Mouse (Mus musculus) limb, embryonic 15.5 days (tissue): Measurements from ENCODE around the gene Slc5a9. TPM values are rescaled to one million over a fixed set of nuclear protein-coding genes. Genes with fewer than 3 reads are reported as not detected.

Experiments used
- ATAC-seq: fragments of 200-750 bp; cut with Nextera tagmentation; 2 replicates; pipeline ENCODE4 v1.8.0; 2017; ENCODE audit warnings: low read depth, moderate TSS enrichment; ENCODE audit not compliant: insufficient number of reproducible peaks, low FRiP score, low TSS enrichment
- H3K27ac ChIP-seq: fragments of 300-500 bp; sonication (generic); 2 replicates; pipeline ENCODE4 v1.5.1; 2015; ENCODE audit warnings: moderate library complexity, mild to moderate bottlenecking, inconsistent platforms
- H3K27me3 ChIP-seq: fragments of 300-500 bp; sonication (generic); 2 replicates; pipeline ENCODE4 v1.6.1; 2015; ENCODE audit warnings: inconsistent platforms
- H3K36me3 ChIP-seq: fragments of 300-500 bp; sonication (generic); 2 replicates; pipeline ENCODE4 v1.6.1; 2015; ENCODE audit warnings: inconsistent platforms
- H3K4me1 ChIP-seq: fragments of 300-500 bp; sonication (generic); 2 replicates; pipeline ENCODE4 v1.6.1; 2015; ENCODE audit warnings: inconsistent platforms
- H3K4me2 ChIP-seq: fragments of 300-500 bp; sonication (generic); 2 replicates; pipeline ENCODE4 v1.6.1; 2015; ENCODE audit warnings: mild to moderate bottlenecking, inconsistent platforms
- H3K4me3 ChIP-seq: fragments of 300-500 bp; sonication (generic); 2 replicates; pipeline ENCODE4 v1.5.1; 2015; ENCODE audit warnings: mild to moderate bottlenecking, inconsistent platforms
- H3K9ac ChIP-seq: fragments of 300-500 bp; sonication (generic); 2 replicates; pipeline ENCODE4 v1.6.1; 2015; ENCODE audit warnings: inconsistent platforms
- H3K9me3 ChIP-seq: fragments of 300-500 bp; sonication (generic); 2 replicates; pipeline ENCODE4 v1.6.1; 2016; ENCODE audit warnings: inconsistent platforms
- WGBS: fragments of 180-500 bp; shearing (Covaris S2); methylation state at CpG from one replicate; pipeline ENCODE4 v1.1.7; 2015; 5-methylcytosine and 5-hydroxymethylcytosine counted together
- polyA plus RNA-seq: library from polyadenylated mRNA; unstranded; fragments of >200 nt; fragmentation: Nextera tagmentation; extraction: Ambion mirVana; gene quantifications from 2 replicates; pipeline ENCODE4 v1.2.1, GENCODE M21; 2015

The Slc5a9 gene
- polyA plus RNA-seq, 1 experiment from 2014 or later = 3.2 TPM

- Histone ChIP-seq H3K27me3 (no peaks in the 10 kb centered on the region), H3K9me3 (no peaks in the 10 kb centered on the region), H3K9ac (no peak overlapping the region), H3K27ac (no peak overlapping the region), H3K4me1 (no peaks in the 10 kb centered on the region), H3K4me3 (no peak overlapping the region), H3K4me2 (no peak overlapping the region), H3K36me3 (no peaks in the 10 kb centered on the region)
- ATAC-seq = no peak
- 72% methylated on average over 2 of the region's 2 CpGs for WGBS
Measured at GRCm38 (mm10) chr4:111867743-111868401, 34.8 kb downstream of the Slc5a9 start.

GRCm38 (mm10) chr4:111866701-111867100 is 36.0 kb downstream of the Slc5a9 start:
- Histone ChIP-seq H3K9me3 (no peaks in the 10 kb centered on the region), H3K4me3 (no peak overlapping the region), H3K27me3 (no peaks in the 10 kb centered on the region), H3K4me2 (no peak overlapping the region), H3K4me1 (no peaks in the 10 kb centered on the region), H3K27ac (no peak overlapping the region), H3K36me3 (no peaks in the 10 kb centered on the region), H3K9ac (no peak overlapping the region)
- WGBS = 59% methylated on average over 5 of the region's 5 CpGs
- ATAC-seq = no peak

- Histone ChIP-seq H3K4me2 (no peak overlapping the region), H3K36me3 (no peaks in the 10 kb centered on the region), H3K9ac (no peak overlapping the region), H3K4me1 (no peaks in the 10 kb centered on the region), H3K27me3 (no peaks in the 10 kb centered on the region), H3K9me3 (no peaks in the 10 kb centered on the region), H3K27ac (no peak overlapping the region), H3K4me3 (no peak overlapping the region)
- no peak for ATAC-seq
Measured at GRCm38 (mm10) chr4:111852626-111853025, 50.1 kb downstream of the Slc5a9 start.

DNA sequence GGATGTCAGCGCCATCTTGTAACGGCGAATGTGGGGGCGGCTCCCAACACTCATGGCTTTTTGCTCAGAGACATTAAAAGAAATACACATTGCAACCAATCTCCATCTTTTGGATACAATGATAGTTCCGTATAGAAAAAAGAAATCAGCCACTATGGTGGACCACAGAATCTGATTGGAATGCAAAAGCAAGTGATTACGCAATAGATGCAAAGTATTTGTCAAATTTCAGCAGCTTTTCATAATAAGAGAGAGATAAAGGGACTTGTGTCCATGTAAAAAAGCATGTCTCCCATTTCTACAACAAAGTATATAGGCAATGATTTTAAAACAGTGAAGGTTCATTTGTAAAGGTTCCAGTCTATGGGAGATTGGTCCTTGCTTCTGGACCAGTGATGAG is 63.8 kb downstream of the Slc5a9 start:
- no peak overlapping the region for H3K4me2 ChIP-seq
- no peak overlapping the region for H3K27ac ChIP-seq
- whole genome bisulfite sequencing = 95% methylated on average over 6 of the region's 6 CpGs
- no peak overlapping the region for H3K4me3 ChIP-seq
- no peaks in the 10 kb centered on the region for H3K36me3 ChIP-seq
- no peak for ATAC-seq
- H3K4me1 ChIP-seq = no peaks in the 10 kb centered on the region
- H3K9ac ChIP-seq = no peak overlapping the region
- no peaks in the 10 kb centered on the region for H3K27me3 ChIP-seq
- no peaks in the 10 kb centered on the region for H3K9me3 ChIP-seq

Other genes starting within 250 kb of the Slc5a9 start
- gene Spata6, start 182.9 kb downstream of the Slc5a9 start, polyA plus RNA-seq = 25.8 and 28.3 TPM in 2 replicates
- 0.61 and 0.93 TPM in 2 replicates for gene Skint8, start 16.5 kb upstream of the Slc5a9 start, polyA plus RNA-seq
- gene Skint7, start 70.0 kb upstream of the Slc5a9 start, polyA plus RNA-seq = 0.47 and 0.93 TPM in 2 replicates
- 0.67 and 0.88 TPM in 2 replicates for gene Skint1, start 103.4 kb upstream of the Slc5a9 start, polyA plus RNA-seq
- gene Skint4, start 169.1 kb upstream of the Slc5a9 start, polyA plus RNA-seq = 0.24 and 0.31 TPM in 2 replicates